Mouse (Mus musculus) ovary, adult 18-20 months (tissue): ENCODE measurements around the gene Gm20388.

Source experiments
- DNase-seq: peaks from one replicate; pipeline ENCODE4 v3.0.0; 2022; ENCODE audit warnings: low spot score, mixed read lengths

The Gm20388 gene

GRCm38 (mm10) chr8:121804829-121805228 lies 1894.2 kb downstream of the Gm20388 start:
- DNase-seq: no peak

DNA sequence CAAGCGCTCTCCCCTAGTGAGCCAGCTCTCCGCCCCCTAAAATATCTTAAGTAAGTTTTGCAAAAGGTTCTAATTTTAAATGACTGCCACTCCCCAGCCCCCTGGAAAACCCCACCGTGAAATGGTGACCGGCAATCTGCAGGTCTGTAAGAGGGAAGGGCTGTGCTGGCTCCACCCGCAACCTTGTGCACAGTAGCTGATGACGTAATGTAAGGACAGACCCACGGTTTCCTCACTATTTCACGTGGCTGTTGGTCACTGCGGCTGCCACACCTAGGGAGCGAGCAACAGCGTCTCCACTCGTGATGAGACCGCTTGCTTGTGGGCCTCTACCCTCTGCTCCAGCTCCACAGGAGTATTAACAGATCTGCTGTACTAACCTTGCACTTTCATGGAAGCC lies 1895.5 kb downstream of the Gm20388 start:
- no peak for DNase-seq

GRCm38 (mm10) chr8:121808032-121808431 lies 1897.4 kb downstream of the Gm20388 start:
- no peak for DNase-seq

GRCm38 (mm10) chr8:121809524-121810155 lies 1899.0 kb downstream of the Gm20388 start:
- no peak for DNase-seq

DNA sequence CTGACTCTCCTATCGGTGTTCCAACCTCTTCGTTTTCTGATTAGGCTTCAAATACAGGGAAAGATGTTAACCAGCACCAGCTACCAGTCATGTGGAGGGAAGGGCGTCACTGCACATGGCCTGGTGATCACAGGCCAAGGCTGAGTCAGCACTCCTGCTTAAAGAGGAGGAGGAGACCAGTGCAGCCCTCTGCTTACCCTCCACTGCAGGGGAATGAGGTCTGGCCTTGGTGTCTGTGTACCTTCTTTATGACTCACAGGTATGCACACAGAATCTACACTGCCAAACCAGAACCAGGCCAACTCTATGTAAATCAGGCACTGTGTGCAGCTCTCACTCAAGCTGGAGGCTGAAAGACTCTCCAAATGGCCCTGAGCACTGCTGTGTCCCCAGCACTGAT lies 1900.9 kb downstream of the Gm20388 start:
- DNase-seq: no peak

GRCm38 (mm10) chr8:121811931-121812570 lies 1901.4 kb downstream of the Gm20388 start:
- DNase-seq: no peak

DNA sequence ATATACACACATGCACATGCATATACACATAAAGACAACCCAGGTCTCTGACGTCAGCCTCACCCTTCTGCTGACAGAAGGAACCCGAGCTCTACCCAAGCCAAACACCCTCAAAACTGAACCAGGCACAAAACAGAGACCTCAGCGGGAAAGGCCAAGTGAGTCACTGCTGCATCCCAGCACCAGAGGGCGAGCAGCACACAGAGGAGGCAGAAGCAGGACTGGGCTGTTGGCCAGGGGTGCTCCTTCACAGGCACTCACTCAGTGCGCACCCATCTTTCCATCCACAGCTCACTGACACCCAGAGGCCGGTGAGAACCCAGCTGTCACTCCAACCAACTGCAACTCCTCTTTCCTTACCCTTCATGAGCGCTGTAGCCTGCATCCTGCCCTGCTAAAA lies 1907.6 kb downstream of the Gm20388 start:
- no peak for DNase-seq

- DNase-seq: no peak
Measured at GRCm38 (mm10) chr8:121820840-121821239, 1910.2 kb downstream of the Gm20388 start.

DNA sequence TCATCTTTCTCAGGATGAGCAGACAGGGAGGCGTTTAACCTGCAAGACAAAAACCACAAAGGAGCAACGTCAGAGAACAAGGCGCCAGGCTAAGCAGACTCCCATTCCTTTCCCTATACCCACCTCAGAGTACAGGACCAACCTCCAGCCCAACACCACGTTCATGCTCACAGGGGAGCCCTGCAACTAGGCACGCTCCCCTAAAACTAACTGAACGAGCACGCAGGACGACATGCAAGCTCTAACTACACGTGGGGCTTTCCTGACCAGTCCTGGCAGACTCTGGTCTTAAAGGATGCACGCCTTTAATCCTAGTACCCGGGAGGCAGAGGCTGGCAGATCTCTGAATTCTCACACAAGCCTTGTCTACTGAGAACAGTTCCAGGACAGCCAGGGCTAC lies 1910.7 kb downstream of the Gm20388 start:
- no peak for DNase-seq

DNA sequence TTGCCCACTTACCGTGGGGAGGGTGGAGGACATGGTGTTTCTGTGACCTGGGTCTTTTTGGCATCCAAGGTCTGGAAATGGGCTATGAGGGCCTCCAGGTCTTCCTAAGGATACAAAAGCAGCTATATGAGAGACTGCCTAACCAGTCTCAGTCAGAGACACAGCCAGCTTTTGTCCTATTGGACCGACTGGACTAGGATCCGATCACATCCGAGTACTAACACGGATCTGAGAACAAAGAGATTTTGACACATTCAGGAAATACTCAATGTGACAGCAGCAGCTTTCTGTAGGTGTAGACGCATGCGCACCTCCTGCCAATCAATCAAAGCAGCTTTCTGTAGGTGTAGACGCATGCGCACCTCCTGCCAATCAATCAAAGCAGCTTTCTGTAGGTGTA lies 1911.1 kb downstream of the Gm20388 start:
- DNase-seq: no peak

DNA sequence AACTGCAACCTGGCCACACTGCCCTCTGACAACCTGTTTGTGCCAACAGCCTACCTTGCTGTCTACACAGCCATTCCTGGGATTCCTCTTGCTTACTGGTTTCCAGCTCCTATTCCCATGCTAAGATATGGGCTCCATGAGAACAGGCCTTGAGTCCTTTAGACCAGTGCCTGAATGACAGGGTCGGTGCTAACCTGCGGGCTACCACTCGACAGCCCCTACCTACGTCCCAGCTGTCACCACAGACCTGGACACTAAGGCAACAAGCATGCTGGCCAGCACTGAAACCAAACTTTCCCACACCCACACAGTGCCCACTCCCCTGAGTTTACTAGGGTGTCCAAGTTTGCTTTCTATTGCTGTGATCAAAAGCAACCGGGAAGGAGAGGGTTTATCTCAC lies 1917.1 kb downstream of the Gm20388 start:
- DNase-seq: no peak

GRCm38 (mm10) chr8:121828376-121829023 lies 1917.9 kb downstream of the Gm20388 start:
- no peak for DNase-seq

DNA sequence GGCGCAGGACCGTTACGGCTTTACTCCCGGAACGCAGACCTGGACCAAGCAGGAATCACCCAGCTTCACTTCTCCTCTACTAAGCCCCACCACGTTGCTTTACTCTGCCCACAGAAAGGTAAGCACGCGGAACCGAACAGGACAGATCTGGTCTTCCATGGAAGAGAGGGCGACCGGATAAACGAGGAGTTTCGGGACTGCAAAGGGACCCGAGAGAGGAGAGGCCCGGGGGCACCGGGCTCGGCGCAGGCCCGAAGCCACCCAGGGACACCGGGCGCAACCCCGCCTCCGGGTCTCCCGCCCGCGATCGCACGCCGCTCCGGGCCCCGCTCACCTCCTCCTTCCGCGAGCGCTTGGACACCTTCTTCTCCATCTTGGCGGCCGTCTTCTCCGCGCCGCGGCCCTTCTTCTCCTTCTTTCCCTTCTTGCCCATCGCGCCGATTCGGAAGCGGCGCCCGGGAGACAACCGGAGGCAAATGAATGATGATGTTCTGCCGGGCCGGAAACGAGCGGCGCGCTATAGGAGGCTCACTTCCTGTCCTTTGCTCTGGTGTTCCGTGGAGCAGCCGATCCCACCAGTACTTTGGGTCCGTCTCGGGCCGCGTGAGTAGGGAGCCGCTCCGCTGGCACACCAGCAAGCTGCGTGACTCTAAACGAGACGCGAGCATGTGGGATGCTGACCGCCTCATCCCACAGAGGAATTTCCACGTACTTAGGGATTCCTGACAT lies 1918.6 kb downstream of the Gm20388 start, which contains the start of gene Klhdc4:
Gene Klhdc4 (minus strand): TSS at position 522 of the 729 bp plus-strand sequence.
- peak; percentile 74 for DNase-seq

DNA sequence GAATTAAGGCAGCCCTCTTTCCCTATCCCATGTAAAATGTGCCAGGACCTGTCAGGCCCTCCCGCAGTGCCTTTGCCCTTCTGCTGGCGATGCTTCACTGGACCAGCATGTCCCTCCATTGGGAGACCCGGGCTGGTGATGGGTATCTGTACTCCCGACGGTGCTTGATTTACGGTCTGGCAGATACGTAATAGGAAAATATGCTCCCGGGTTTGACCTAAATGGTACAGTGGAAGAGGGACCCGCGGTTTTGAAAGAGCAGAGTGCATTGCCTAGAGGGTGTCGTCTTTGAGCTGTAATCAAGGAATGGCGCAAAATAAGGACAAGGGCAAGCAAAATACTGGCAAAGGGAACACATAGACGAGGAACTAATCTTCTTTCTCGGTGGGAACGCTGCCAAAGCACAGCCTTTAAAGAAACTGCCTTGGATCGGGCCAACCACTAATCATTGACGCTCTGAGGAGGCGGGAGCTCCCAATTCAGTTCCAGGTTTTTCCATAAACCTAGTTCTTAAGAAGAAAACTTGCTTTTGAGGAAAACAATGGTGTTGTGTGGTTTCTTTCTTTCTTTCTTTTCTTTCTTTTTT lies 1919.2 kb downstream of the Gm20388 start:
- peak; percentile 50 for DNase-seq

GRCm38 (mm10) chr8:121832061-121832460 lies 1921.4 kb downstream of the Gm20388 start:
- DNase-seq: no peak

DNA sequence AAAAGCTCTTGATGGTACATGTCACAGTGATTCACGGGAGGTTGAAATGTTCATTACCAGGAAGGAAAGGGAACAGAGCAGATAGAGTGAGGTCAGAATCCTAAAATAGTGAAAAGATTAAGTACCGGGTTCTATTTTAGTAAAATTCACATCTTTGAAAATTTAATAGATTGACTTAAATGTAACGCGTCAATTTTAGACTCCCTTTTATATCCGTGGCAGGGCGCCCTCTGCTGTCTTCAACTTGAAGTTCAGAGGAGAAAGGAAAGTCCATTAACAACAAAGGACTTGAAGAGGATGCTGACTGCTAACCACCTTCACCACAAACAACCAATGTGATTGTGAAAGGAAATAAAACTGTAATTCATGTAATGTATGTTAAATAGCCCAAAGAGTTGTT lies 1921.9 kb downstream of the Gm20388 start:
- DNase-seq: no peak

DNA sequence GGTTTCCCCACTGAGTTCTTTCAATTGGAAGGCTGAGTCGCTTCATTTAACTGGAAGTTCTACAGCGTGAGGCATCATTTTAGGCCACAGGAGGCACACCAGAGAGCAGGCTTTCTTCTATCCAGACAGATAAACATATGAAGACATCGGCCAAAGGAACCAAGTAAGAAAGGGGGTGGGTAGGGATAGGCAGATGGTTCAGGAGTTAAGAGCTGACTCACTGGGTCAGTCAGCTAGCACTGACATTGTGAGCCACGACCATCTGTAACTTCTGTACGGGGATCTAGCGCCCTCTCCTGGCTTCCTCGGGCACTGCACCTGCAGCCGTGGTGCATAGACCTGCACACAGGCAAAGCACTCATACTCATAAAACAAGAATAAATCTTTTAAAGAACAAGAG lies 1930.6 kb downstream of the Gm20388 start:
- no peak for DNase-seq

GRCm38 (mm10) chr8:121842064-121842955 lies 1931.7 kb downstream of the Gm20388 start:
- no peak for DNase-seq

GRCm38 (mm10) chr8:121843184-121843733 lies 1932.6 kb downstream of the Gm20388 start:
- DNase-seq: no peak

- no peak for DNase-seq
Measured at GRCm38 (mm10) chr8:121844765-121845164, 1934.1 kb downstream of the Gm20388 start.

- DNase-seq: no peak
Measured at GRCm38 (mm10) chr8:121846815-121847214, 1936.2 kb downstream of the Gm20388 start.
